In the genomic region with DNA sequence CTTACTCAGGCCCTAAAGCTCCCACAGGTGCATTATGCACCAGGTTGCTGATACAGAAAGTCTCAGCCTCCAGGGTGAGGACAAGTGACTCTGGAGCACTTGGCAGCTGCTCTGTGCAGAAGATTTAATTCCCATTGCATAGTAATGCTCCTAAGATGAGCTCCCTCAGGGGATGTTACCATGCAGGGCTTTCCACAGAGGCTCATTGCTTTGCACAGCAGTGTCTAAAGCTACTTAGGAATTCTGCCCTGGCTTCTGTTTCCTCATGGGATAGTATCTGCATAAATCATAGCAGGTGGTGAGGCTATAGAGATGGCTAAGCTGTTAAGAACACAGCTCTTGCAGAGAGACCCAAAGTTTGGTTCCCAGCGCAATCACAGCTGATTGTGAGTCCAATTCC, we compare ENCODE assay signal across 20 mouse cellular contexts.
DNase-seq lines count a peak whose midpoint lies in the region; ATAC-seq and TF ChIP-seq lines count a peak whose summit lies in the region.
"Had no signal": no experiment of that assay in that cellular context is flagged by ENCODE, and none has a peak within 500 bp of the region (broad histone marks: within the 10 kb centered on the region; RNA-seq: fewer than 3 reads in every experiment).

No protein-coding gene starts in this region.

- ATAC-seq in hindbrain, embryonic 16.5 days: 0 out of 2 replicates have a peak, but pooled peaks have one; percentile 40
- no peak for ATAC-seq in hindbrain, embryonic 12.5 days (ENCODE audit: low FRiP score)
- ATAC-seq in midbrain, embryonic 14.5 days (ENCODE audit: low FRiP score, low TSS enrichment): no peak
- no peak for ATAC-seq in midbrain, embryonic 15.5 days (replicated peaks)
- no peak for ATAC-seq in midbrain, postnatal 0 days (ENCODE audit: low FRiP score)
- no peak for ATAC-seq in forebrain, embryonic 14.5 days
- ATAC-seq: activated CD4-positive, CD25-positive, alpha-beta regulatory T cell, adult 4 months; forebrain, embryonic 15.5 days; Patski had no signal

- 86% methylated on average over 1 of the region's 1 CpGs for WGBS in hindbrain, embryonic 16.5 days
- WGBS in hindbrain, embryonic 12.5 days: 82% methylated on average over 1 of the region's 1 CpGs
- WGBS in midbrain, embryonic 14.5 days: 90% methylated on average over 1 of the region's 1 CpGs
- WGBS in midbrain, embryonic 15.5 days: 87% methylated on average over 1 of the region's 1 CpGs
- 88% methylated on average over 1 of the region's 1 CpGs for WGBS in midbrain, postnatal 0 days
- WGBS in forebrain, embryonic 14.5 days: 91% methylated on average over 1 of the region's 1 CpGs

- no peak overlapping the region for H3K4me3 ChIP-seq in hindbrain, embryonic 16.5 days (ENCODE audit: low read length)
- H3K4me3 ChIP-seq in hindbrain, embryonic 12.5 days: no peak overlapping the region
- H3K4me3 ChIP-seq in midbrain, embryonic 14.5 days (replicated peaks; ENCODE audit: low read depth, low read length): no peak overlapping the region
- H3K4me3 ChIP-seq in midbrain, embryonic 15.5 days: no peak overlapping the region
- no peak overlapping the region for H3K4me3 ChIP-seq in midbrain, postnatal 0 days (ENCODE audit: low read depth, low read length)
- H3K4me3 ChIP-seq in forebrain, embryonic 14.5 days (ENCODE audit: low read depth, low read length): no peak overlapping the region
- H3K4me3 ChIP-seq: embryonic facial prominence, embryonic 13.5 days; forebrain, embryonic 15.5 days; heart, adult 2 months; heart, embryonic 15.5 days; hindbrain, embryonic 15.5 days had no signal

- H3K9me3 ChIP-seq in hindbrain, embryonic 16.5 days (ENCODE audit: control insufficient read depth, low read length): no peaks in the 10 kb centered on the region
- H3K9me3 ChIP-seq in hindbrain, embryonic 12.5 days (replicated peaks): no peaks in the 10 kb centered on the region
- H3K9me3 ChIP-seq in midbrain, embryonic 14.5 days (ENCODE audit: control insufficient read depth, low read length): no peaks in the 10 kb centered on the region
- H3K9me3 ChIP-seq in midbrain, embryonic 15.5 days: no peaks in the 10 kb centered on the region
- no peaks in the 10 kb centered on the region for H3K9me3 ChIP-seq in midbrain, postnatal 0 days (ENCODE audit: low read length)
- no peaks in the 10 kb centered on the region for H3K9me3 ChIP-seq in forebrain, embryonic 14.5 days (replicated peaks; ENCODE audit: control insufficient read depth, low read length)
- H3K9me3 ChIP-seq: embryonic facial prominence, embryonic 13.5 days; forebrain, embryonic 15.5 days; heart, embryonic 15.5 days; hindbrain, embryonic 15.5 days had no signal

- H3K27me3 ChIP-seq in hindbrain, embryonic 16.5 days (replicated peaks; ENCODE audit: control insufficient read depth, insufficient read depth, low read length): no peaks in the 10 kb centered on the region
- H3K27me3 ChIP-seq in hindbrain, embryonic 12.5 days: no peaks in the 10 kb centered on the region
- no peaks in the 10 kb centered on the region for H3K27me3 ChIP-seq in midbrain, embryonic 14.5 days (ENCODE audit: control insufficient read depth, insufficient read depth, low read length)
- no peaks in the 10 kb centered on the region for H3K27me3 ChIP-seq in midbrain, embryonic 15.5 days (replicated peaks)
- no peaks in the 10 kb centered on the region for H3K27me3 ChIP-seq in midbrain, postnatal 0 days (ENCODE audit: insufficient read depth, low read length)
- H3K27me3 ChIP-seq in forebrain, embryonic 14.5 days (replicated peaks; ENCODE audit: control insufficient read depth, insufficient read depth, low read length): no peaks in the 10 kb centered on the region
- H3K27me3 ChIP-seq: CH12.LX; embryonic facial prominence, embryonic 13.5 days; forebrain, embryonic 15.5 days; heart, embryonic 15.5 days; hindbrain, embryonic 15.5 days; Patski had no signal

- H3K4me2 ChIP-seq in hindbrain, embryonic 16.5 days (ENCODE audit: low read length): no peak overlapping the region
- no peak overlapping the region for H3K4me2 ChIP-seq in hindbrain, embryonic 12.5 days (replicated peaks)
- no peak overlapping the region for H3K4me2 ChIP-seq in midbrain, embryonic 14.5 days (ENCODE audit: low read length)
- H3K4me2 ChIP-seq in midbrain, embryonic 15.5 days: no peak overlapping the region
- no peak overlapping the region for H3K4me2 ChIP-seq in midbrain, postnatal 0 days (ENCODE audit: low read depth, low read length, poor library complexity, severe bottlenecking)
- no peak overlapping the region for H3K4me2 ChIP-seq in forebrain, embryonic 14.5 days (ENCODE audit: low read length)
- H3K4me2 ChIP-seq: embryonic facial prominence, embryonic 13.5 days; forebrain, embryonic 15.5 days; heart, embryonic 11.5 days; heart, embryonic 15.5 days; hindbrain, embryonic 15.5 days had no signal

- no peaks in the 10 kb centered on the region for H3K4me1 ChIP-seq in hindbrain, embryonic 16.5 days (ENCODE audit: control insufficient read depth, insufficient read depth, low read depth, low read length)
- H3K4me1 ChIP-seq in hindbrain, embryonic 12.5 days: no peaks in the 10 kb centered on the region
- no peaks in the 10 kb centered on the region for H3K4me1 ChIP-seq in midbrain, embryonic 14.5 days (ENCODE audit: control insufficient read depth, insufficient read depth, low read length)
- H3K4me1 ChIP-seq in midbrain, embryonic 15.5 days: no peaks in the 10 kb centered on the region
- H3K4me1 ChIP-seq in midbrain, postnatal 0 days (ENCODE audit: insufficient read depth, low read length): no peaks in the 10 kb centered on the region
- H3K4me1 ChIP-seq in forebrain, embryonic 14.5 days (ENCODE audit: control insufficient read depth, insufficient read depth, low read length): no peaks in the 10 kb centered on the region
- H3K4me1 ChIP-seq: embryonic facial prominence, embryonic 13.5 days; forebrain, embryonic 15.5 days; heart, embryonic 15.5 days; hindbrain, embryonic 15.5 days had no signal

- no peaks in the 10 kb centered on the region for H3K36me3 ChIP-seq in hindbrain, embryonic 16.5 days (ENCODE audit: control insufficient read depth, insufficient read depth, low read length)
- no peaks in the 10 kb centered on the region for H3K36me3 ChIP-seq in hindbrain, embryonic 12.5 days
- H3K36me3 ChIP-seq in midbrain, embryonic 14.5 days (ENCODE audit: control insufficient read depth, insufficient read depth, low read length): no peaks in the 10 kb centered on the region
- H3K36me3 ChIP-seq in midbrain, embryonic 15.5 days (replicated peaks): no peaks in the 10 kb centered on the region
- no peaks in the 10 kb centered on the region for H3K36me3 ChIP-seq in midbrain, postnatal 0 days (ENCODE audit: insufficient read depth, low read length)
- H3K36me3 ChIP-seq in forebrain, embryonic 14.5 days (ENCODE audit: control insufficient read depth, insufficient read depth, low read length): no peaks in the 10 kb centered on the region
- H3K36me3 ChIP-seq: embryonic facial prominence, embryonic 13.5 days; forebrain, embryonic 15.5 days; heart, embryonic 15.5 days; hindbrain, embryonic 15.5 days had no signal

- TF ChIP-seq CTCF in midbrain, postnatal 0 days (IDR thresholded peaks at IDR 0.05): no peak

- peak; percentile 2 for DNase-seq in midbrain, embryonic 14.5 days
- DNase-seq in midbrain, postnatal 0 days (ENCODE audit: low spot score): peak; percentile 8
- DNase-seq in forebrain, embryonic 14.5 days (ENCODE audit: low spot score): no peak
- DNase-seq: adrenal gland, postnatal 14 days; cerebellum, adult 8-10 months; cerebellum, postnatal 14 days; gastrocnemius, postnatal 14 days; heart, adult 2 months; heart, postnatal 14 days had no signal

- no peak overlapping the region for H3K27ac ChIP-seq in hindbrain, embryonic 16.5 days (ENCODE audit: low read depth, low read length)
- H3K27ac ChIP-seq in hindbrain, embryonic 12.5 days: no peak overlapping the region
- H3K27ac ChIP-seq in midbrain, embryonic 14.5 days (replicated peaks; ENCODE audit: low read depth, low read length): no peak overlapping the region
- H3K27ac ChIP-seq in midbrain, embryonic 15.5 days: no peak overlapping the region
- H3K27ac ChIP-seq in midbrain, postnatal 0 days (ENCODE audit: low read depth, low read length): no peak overlapping the region
- H3K27ac ChIP-seq in forebrain, embryonic 14.5 days (ENCODE audit: low read depth, low read length): no peak overlapping the region
- H3K27ac ChIP-seq: embryonic facial prominence, embryonic 13.5 days; forebrain, embryonic 15.5 days; heart, adult 2 months; heart, embryonic 15.5 days; hindbrain, embryonic 15.5 days had no signal

- H3K9ac ChIP-seq in hindbrain, embryonic 16.5 days (ENCODE audit: low read depth, low read length): no peak overlapping the region
- no peak overlapping the region for H3K9ac ChIP-seq in hindbrain, embryonic 12.5 days
- no peak overlapping the region for H3K9ac ChIP-seq in midbrain, embryonic 14.5 days (replicated peaks; ENCODE audit: low read length)
- H3K9ac ChIP-seq in midbrain, embryonic 15.5 days: no peak overlapping the region
- H3K9ac ChIP-seq in midbrain, postnatal 0 days (replicated peaks; ENCODE audit: low read length, poor library complexity, severe bottlenecking): no peak overlapping the region
- H3K9ac ChIP-seq in forebrain, embryonic 14.5 days (ENCODE audit: low read length): no peak overlapping the region
- H3K9ac ChIP-seq: embryonic facial prominence, embryonic 13.5 days; forebrain, embryonic 15.5 days; heart, embryonic 15.5 days; hindbrain, embryonic 15.5 days had no signal
